ENCODE assay signal across 17 mouse cellular contexts in genomic region chr5:120353657-120354056, GRCm38 (mm10).
"Had no signal": no experiment of that assay in that cellular context is flagged by ENCODE, and none has a peak within 500 bp of the region (broad histone marks: within the 10 kb centered on the region; RNA-seq: fewer than 3 reads in every experiment).

No protein-coding gene starts in this region.

- H3K4me2 ChIP-seq: limb, embryonic 13.5 days; liver, embryonic 12.5 days; liver, embryonic 15.5 days; lung, embryonic 15.5 days; midbrain, embryonic 11.5 days had no signal

- H3K4me1 ChIP-seq: limb, embryonic 13.5 days; liver, embryonic 12.5 days; liver, embryonic 15.5 days; lung, embryonic 15.5 days; megakaryocyte, embryonic 14.5 days had no signal

- DNase-seq: kidney, postnatal 25 days; layer of hippocampus, adult 9-11 months; liver; lung, adult 18-20 months; lung, postnatal 10 days; lung, postnatal 36 days; thymus, adult 18-20 months; thymus, postnatal 36 days had no signal

- H3K9me3 ChIP-seq: limb, embryonic 10.5 days; limb, embryonic 13.5 days; liver, embryonic 12.5 days; liver, embryonic 15.5 days; lung, embryonic 15.5 days; megakaryocyte, embryonic 14.5 days had no signal

- ATAC-seq: liver, embryonic 12.5 days had no signal

- H3K4me3 ChIP-seq: layer of hippocampus, adult 2 months; limb, embryonic 10.5 days; limb, embryonic 13.5 days; liver, embryonic 12.5 days; liver, embryonic 15.5 days; lung, embryonic 15.5 days; megakaryocyte, embryonic 14.5 days had no signal

- H3K27ac ChIP-seq: kidney, postnatal 0 days; layer of hippocampus, adult 2 months; limb, embryonic 10.5 days; limb, embryonic 13.5 days; liver, embryonic 12.5 days; liver, embryonic 15.5 days; lung, embryonic 15.5 days had no signal

- H3K36me3 ChIP-seq: limb, embryonic 10.5 days; limb, embryonic 13.5 days; liver, embryonic 12.5 days; liver, embryonic 15.5 days; lung, embryonic 15.5 days had no signal

- H3K9ac ChIP-seq: limb, embryonic 13.5 days; liver, embryonic 12.5 days; liver, embryonic 15.5 days; lung, embryonic 15.5 days had no signal
